Mouse (Mus musculus) megakaryocyte, embryonic 14.5 days (primary cell): ENCODE data around the gene Syt6. TPM values are rescaled to one million over a fixed set of nuclear protein-coding genes. Genes with fewer than 3 reads are reported as not detected.

Source experiments
- H3K27me3 ChIP-seq: replicated peaks from 2 replicates; pipeline ENCODE3; 2012; ENCODE audit warnings: inconsistent platforms
- H3K36me3 ChIP-seq: replicated peaks from 2 replicates; pipeline ENCODE3; 2012; ENCODE audit warnings: low read length, inconsistent platforms, mixed read lengths
- H3K4me1 ChIP-seq: 2 replicates; pipeline ENCODE4 v1.6.1; 2012; ENCODE audit warnings: inconsistent platforms
- H3K4me3 ChIP-seq: replicated peaks from 2 replicates; pipeline ENCODE3; 2012; ENCODE audit warnings: moderate library complexity, mild to moderate bottlenecking, inconsistent platforms
- H3K9me3 ChIP-seq: 2 replicates; pipeline ENCODE4 v1.6.1; 2012; ENCODE audit warnings: inconsistent platforms
- FLI1 ChIP-seq: IDR thresholded peaks from 2 replicates; pipeline ENCODE4 v1.6.1; 2012; ENCODE audit warnings: low read length, inconsistent platforms, mixed read lengths
- GATA1 ChIP-seq: IDR thresholded peaks from 3 replicates; pipeline ENCODE4 v1.6.1; 2012; ENCODE audit warnings: mixed read lengths, low read length, inconsistent platforms, borderline replicate concordance
- polyA plus RNA-seq: library from polyadenylated mRNA; stranded (reverse); fragments of >175 nt; gene quantifications from 2 replicates; pipeline ENCODE4 v1.2.3, GENCODE M21; 2012; ENCODE audit warnings: low replicate concordance; ENCODE audit not compliant: insufficient read depth

The Syt6 gene
- polyA plus RNA-seq, 1 experiment = not detected

GRCm38 (mm10) chr3:103672113-103672512, 97.1 kb downstream of the Syt6 start:
- H3K36me3 ChIP-seq = no peaks in the 10 kb centered on the region
- peaks cover 14% of the 10 kb centered on the region for H3K9me3 ChIP-seq
- H3K4me1 ChIP-seq = no peaks in the 10 kb centered on the region
- TF ChIP-seq FLI1 (no peak), GATA1 (no peak)
- peaks cover 4% of the 10 kb centered on the region for H3K27me3 ChIP-seq
- no peak overlapping the region for H3K4me3 ChIP-seq

- H3K4me1 ChIP-seq = no peaks in the 10 kb centered on the region
- H3K36me3 ChIP-seq = no peaks in the 10 kb centered on the region
- peaks cover 14% of the 10 kb centered on the region for H3K9me3 ChIP-seq
- H3K4me3 ChIP-seq = no peak overlapping the region
- TF ChIP-seq GATA1 (no peak), FLI1 (no peak)
- H3K27me3 ChIP-seq = peaks cover 6% of the 10 kb centered on the region
Observed at GRCm38 (mm10) chr3:103672716-103673115, 97.7 kb downstream of the Syt6 start.

DNA sequence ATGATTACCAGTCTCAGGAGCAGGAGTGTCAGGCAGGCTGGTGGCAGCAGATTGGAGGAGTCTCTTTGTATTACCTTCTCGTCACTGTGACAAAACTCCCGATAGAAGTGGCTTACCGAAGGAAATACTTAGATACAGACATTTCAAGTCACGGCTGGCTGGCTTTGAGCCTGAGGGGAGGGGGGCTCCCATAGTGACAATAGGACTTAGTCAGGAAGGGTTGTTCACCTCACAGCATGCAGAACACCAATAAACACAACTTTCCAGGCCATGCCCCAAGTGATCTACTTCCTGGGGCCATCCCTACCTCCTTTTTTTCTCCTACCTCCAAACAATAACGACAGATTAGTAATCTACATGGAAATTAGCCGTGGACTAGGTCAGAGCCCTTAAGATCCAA, 103.8 kb downstream of the Syt6 start:
- Histone ChIP-seq H3K4me1 (no peaks in the 10 kb centered on the region), H3K4me3 (no peak overlapping the region), H3K27me3 (peaks cover 21% of the 10 kb centered on the region), H3K9me3 (peaks cover 11% of the 10 kb centered on the region; the same call in 1 of the 2 replicates), H3K36me3 (no peaks in the 10 kb centered on the region)
- no peak for TF ChIP-seq FLI1
- TF ChIP-seq GATA1 = no peak

- Histone ChIP-seq H3K4me3 (no peak overlapping the region), H3K9me3 (peaks cover 11% of the 10 kb centered on the region; the same call in 1 of the 2 replicates), H3K4me1 (no peaks in the 10 kb centered on the region), H3K27me3 (peaks cover 29% of the 10 kb centered on the region), H3K36me3 (no peaks in the 10 kb centered on the region)
- TF ChIP-seq GATA1 = no peak
- no peak for TF ChIP-seq FLI1
Observed at GRCm38 (mm10) chr3:103682473-103682872, 107.4 kb downstream of the Syt6 start.

DNA sequence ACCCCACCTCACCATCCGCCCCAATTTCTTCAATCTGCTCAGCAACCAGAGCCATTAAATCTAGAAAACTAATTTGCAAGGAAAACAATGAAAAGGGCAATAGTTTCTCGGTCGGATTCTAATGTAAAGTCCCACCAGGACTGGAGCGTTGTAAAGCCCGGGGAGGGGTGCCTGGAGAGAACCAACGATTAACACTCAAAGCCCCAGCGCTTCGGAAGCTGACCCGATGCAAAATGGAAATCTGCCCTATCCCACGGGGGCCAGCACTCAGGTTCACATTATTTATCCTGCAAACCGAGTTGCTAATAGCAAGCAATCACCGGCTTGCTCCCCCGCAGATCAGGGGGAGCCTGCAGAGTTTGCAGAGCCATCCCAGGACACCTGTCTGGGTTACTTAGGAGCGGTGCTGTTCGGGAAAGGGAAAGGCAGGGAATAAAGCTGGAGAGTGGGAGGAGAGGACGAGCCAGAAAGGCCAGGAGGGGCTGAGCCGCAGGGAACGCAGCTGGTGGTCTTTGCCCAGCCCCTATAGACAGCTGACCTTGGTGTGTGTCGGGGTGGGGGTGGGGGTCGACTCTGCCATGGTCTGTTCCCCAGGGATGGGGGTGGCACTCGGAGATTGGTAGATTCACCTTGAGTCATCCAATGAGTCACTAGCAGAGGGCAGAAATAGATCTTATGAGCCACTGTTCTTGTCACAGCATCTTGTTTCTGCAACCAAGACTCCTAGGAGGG, 108.4 kb downstream of the Syt6 start:
- H3K4me1 ChIP-seq = no peaks in the 10 kb centered on the region
- peaks cover 11% of the 10 kb centered on the region; the same call in 1 of the 2 replicates for H3K9me3 ChIP-seq
- no peak for TF ChIP-seq FLI1
- no peak for TF ChIP-seq GATA1
- peaks cover 25% of the 10 kb centered on the region for H3K27me3 ChIP-seq
- H3K4me3 ChIP-seq = no peak overlapping the region
- H3K36me3 ChIP-seq = no peaks in the 10 kb centered on the region

DNA sequence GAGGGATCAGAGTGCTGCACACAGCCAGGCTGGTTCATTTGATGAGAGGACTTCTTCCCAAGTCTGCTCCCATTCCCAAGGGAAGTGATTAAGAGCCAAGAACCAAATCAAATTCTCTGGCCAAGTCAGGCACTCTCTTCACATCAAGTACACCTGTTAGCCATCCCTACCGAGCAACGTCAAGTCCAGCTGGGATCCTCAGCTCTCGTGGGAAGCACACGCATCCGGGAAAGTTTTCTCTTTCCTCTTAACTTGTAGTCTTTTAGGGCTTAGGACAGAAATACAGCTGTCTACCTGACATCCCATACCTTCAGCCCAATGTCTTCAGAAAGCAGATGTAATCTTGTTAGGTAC, 108.9 kb downstream of the Syt6 start:
- peaks cover 25% of the 10 kb centered on the region for H3K27me3 ChIP-seq
- peaks cover 11% of the 10 kb centered on the region; the same call in 1 of the 2 replicates for H3K9me3 ChIP-seq
- no peak for TF ChIP-seq GATA1
- no peak for TF ChIP-seq FLI1
- H3K4me3 ChIP-seq = no peak overlapping the region
- H3K36me3 ChIP-seq = no peaks in the 10 kb centered on the region
- no peaks in the 10 kb centered on the region for H3K4me1 ChIP-seq

GRCm38 (mm10) chr3:103689043-103689442, 114.0 kb downstream of the Syt6 start:
- Histone ChIP-seq H3K9me3 (no peaks in the 10 kb centered on the region), H3K27me3 (peaks cover 7% of the 10 kb centered on the region), H3K4me3 (no peak overlapping the region), H3K4me1 (no peaks in the 10 kb centered on the region), H3K36me3 (no peaks in the 10 kb centered on the region)
- TF ChIP-seq FLI1 = no peak
- no peak for TF ChIP-seq GATA1

- Histone ChIP-seq H3K27me3 (peaks cover under 1% of the 10 kb centered on the region), H3K9me3 (no peaks in the 10 kb centered on the region), H3K4me1 (no peaks in the 10 kb centered on the region), H3K36me3 (no peaks in the 10 kb centered on the region), H3K4me3 (no peak overlapping the region)
- no peak for TF ChIP-seq FLI1
- no peak for TF ChIP-seq GATA1
Observed at GRCm38 (mm10) chr3:103690506-103690905, 115.5 kb downstream of the Syt6 start.

Other genes starting within 250 kb of the Syt6 start
- not detected in 2 replicates for gene Atg4a-ps, start 70.8 kb downstream of the Syt6 start, polyA plus RNA-seq
- gene Olfml3, start 162.8 kb downstream of the Syt6 start, polyA plus RNA-seq = 0.12 TPM in 1 of 2 replicates, not detected in the other
- gene Gm10964, start 164.1 kb downstream of the Syt6 start, polyA plus RNA-seq = not detected in 2 replicates
- gene Hipk1, start 216.3 kb downstream of the Syt6 start, polyA plus RNA-seq = 23.3 and 49.7 TPM in 2 replicates
- gene Dclre1b, start 234.2 kb downstream of the Syt6 start, polyA plus RNA-seq = 3.1 and 10.5 TPM in 2 replicates
- 2.8 and 3.6 TPM in 2 replicates for gene Ap4b1, start 234.3 kb downstream of the Syt6 start, polyA plus RNA-seq
- not detected in 2 replicates for gene Gm43064, start 234.3 kb downstream of the Syt6 start, polyA plus RNA-seq